Mouse (Mus musculus) lung, postnatal 0 days (tissue): ENCODE results near the gene Anks6.

Source experiments
- CTCF ChIP-seq: IDR thresholded peaks from 2 replicates; pipeline ENCODE4 v1.5.1; 2016; ENCODE audit warnings: antibody characterized with exemption, mild to moderate bottlenecking
- EP300 ChIP-seq: IDR thresholded peaks from 2 replicates; pipeline ENCODE4 v1.6.1; 2016; ENCODE audit warnings: antibody characterized with exemption, mild to moderate bottlenecking, control low read depth

DNA sequence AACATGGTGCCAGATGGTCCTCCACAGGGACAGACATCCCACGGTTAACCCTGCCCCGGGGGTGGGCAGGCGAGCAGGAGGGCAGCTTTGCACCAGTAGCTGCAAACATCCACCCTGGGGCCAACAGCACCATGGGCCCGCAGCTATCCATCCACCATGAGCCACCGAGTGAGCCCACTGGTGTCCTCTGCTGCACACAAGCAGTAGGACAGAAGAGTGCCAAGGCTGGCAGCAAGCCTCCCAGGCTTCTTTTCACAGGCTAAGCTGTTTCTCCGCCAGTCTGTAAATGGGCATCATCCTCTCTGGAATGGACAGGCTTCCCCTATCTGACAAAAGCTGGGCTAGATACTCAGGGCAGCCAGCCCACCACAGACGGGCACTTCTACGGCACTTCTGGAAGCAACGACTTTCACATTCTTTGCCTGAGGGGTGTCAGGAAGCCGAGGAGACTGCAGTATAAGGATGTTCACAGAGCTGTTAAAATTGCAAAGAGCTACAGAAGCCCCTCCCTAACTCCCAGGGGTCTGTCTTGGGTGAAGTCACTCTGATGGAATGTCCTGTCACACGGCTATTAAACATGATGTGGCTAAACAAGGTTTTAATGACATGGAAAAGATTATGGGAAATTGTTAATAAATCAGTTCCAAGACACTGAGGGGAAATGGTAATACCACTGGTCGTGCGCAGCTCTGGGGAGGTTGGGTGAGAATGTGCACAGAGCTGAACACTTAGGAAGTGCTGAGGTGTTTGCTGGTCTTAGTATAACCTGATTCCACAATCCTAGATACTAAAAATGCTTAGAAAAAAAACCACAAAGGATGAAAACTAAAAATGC, 20.5 kb downstream of the Anks6 start:
- TF ChIP-seq CTCF (no peak), EP300 (no peak)
